Mouse (Mus musculus) ES-E14 (cell line): ENCODE measurements around the gene Bzw1.

Experiments
- CHD2 ChIP-seq: IDR thresholded peaks from 2 replicates; pipeline ENCODE4 v1.6.1; 2014; ENCODE audit warnings: mild to moderate bottlenecking, low read depth, low read length, inconsistent platforms
- HCFC1 ChIP-seq: IDR thresholded peaks from 2 replicates; pipeline ENCODE4 v1.6.1; 2012; ENCODE audit warnings: low read length, inconsistent platforms, borderline replicate concordance; ENCODE audit not compliant: insufficient read depth
- MAFK ChIP-seq: IDR thresholded peaks from 2 replicates; pipeline ENCODE4 v1.6.1; 2014; ENCODE audit warnings: mild to moderate bottlenecking, low read depth, low read length, inconsistent platforms; ENCODE audit not compliant: insufficient read depth
- ZC3H11A ChIP-seq: IDR thresholded peaks from 2 replicates; pipeline ENCODE4 v1.6.1; 2012; ENCODE audit warnings: low read depth, mild to moderate bottlenecking, inconsistent platforms, low read length, borderline replicate concordance
- ZNF384 ChIP-seq: IDR thresholded peaks from 2 replicates; pipeline ENCODE4 v1.6.1; 2012; ENCODE audit warnings: low read depth, low read length, inconsistent platforms

- TF ChIP-seq MAFK (no peak), HCFC1 (no peak), CHD2 (no peak), ZNF384 (no peak), ZC3H11A (no peak)
Measured at GRCm38 (mm10) chr1:58362296-58362695, 30.4 kb upstream of the Bzw1 start.
